Mouse (Mus musculus) liver, embryonic 12.5 days (tissue): ENCODE measurements around the gene Crot. TPM values are rescaled to one million over a fixed set of nuclear protein-coding genes. Genes with fewer than 3 reads are reported as not detected.
A peak's percentile ranks its signal among the peaks of the same experiment; 100 is the strongest.
"Not testable (repeated sequence)": the region's sequence is repeated elsewhere in the genome, so short reads cannot be mapped to it uniquely, and the experiment has no call there.

Experiments
- ATAC-seq: fragments of 200-750 bp; cut with Nextera tagmentation; 2 replicates; pipeline ENCODE4 v1.8.0; 2017; ENCODE audit warnings: moderate number of reproducible peaks, mild to moderate bottlenecking, moderate library complexity
- H3K27ac ChIP-seq: fragments of 300-500 bp; sonication (generic); 2 replicates; pipeline ENCODE4 v1.5.1; 2016; ENCODE audit warnings: mild to moderate bottlenecking
- H3K27me3 ChIP-seq: fragments of 300-500 bp; sonication (generic); replicated peaks from 2 replicates; pipeline ENCODE4 v1.6.1; 2016; ENCODE audit warnings: mild to moderate bottlenecking, moderate library complexity
- H3K36me3 ChIP-seq: fragments of 300-500 bp; sonication (generic); 2 replicates; pipeline ENCODE4 v1.6.1; 2016; ENCODE audit warnings: mild to moderate bottlenecking, moderate library complexity
- H3K4me1 ChIP-seq: fragments of 300-500 bp; sonication (generic); 2 replicates; pipeline ENCODE4 v1.6.1; 2016
- H3K4me2 ChIP-seq: fragments of 300-500 bp; sonication (generic); 2 replicates; pipeline ENCODE4 v1.6.1; 2016; ENCODE audit warnings: mild to moderate bottlenecking, moderate library complexity
- H3K4me3 ChIP-seq: fragments of 300-500 bp; sonication (generic); 2 replicates; pipeline ENCODE4 v1.5.1; 2016; ENCODE audit warnings: mild to moderate bottlenecking, moderate library complexity
- H3K9ac ChIP-seq: fragments of 300-500 bp; sonication (generic); 2 replicates; pipeline ENCODE4 v1.6.1; 2016; ENCODE audit warnings: mild to moderate bottlenecking, moderate library complexity
- H3K9me3 ChIP-seq: fragments of 300-500 bp; sonication (generic); replicated peaks from 2 replicates; pipeline ENCODE4 v1.6.1; 2016; ENCODE audit warnings: mild to moderate bottlenecking, moderate library complexity
- WGBS: fragments of 180-500 bp; shearing (Covaris S2); methylation state at CpG from one replicate; pipeline ENCODE4 v1.1.7; 2016; ENCODE audit not compliant: insufficient replicate concordance; 5-methylcytosine and 5-hydroxymethylcytosine counted together
- polyA plus RNA-seq: library from polyadenylated mRNA; unstranded; fragments of >200 nt; fragmentation: Nextera tagmentation; extraction: Ambion mirVana; gene quantifications from 2 replicates; pipeline ENCODE4 v1.2.1, GENCODE M21; 2016

The Crot gene
- polyA plus RNA-seq, 1 experiment from 2014 or later, result 31.4 TPM

DNA sequence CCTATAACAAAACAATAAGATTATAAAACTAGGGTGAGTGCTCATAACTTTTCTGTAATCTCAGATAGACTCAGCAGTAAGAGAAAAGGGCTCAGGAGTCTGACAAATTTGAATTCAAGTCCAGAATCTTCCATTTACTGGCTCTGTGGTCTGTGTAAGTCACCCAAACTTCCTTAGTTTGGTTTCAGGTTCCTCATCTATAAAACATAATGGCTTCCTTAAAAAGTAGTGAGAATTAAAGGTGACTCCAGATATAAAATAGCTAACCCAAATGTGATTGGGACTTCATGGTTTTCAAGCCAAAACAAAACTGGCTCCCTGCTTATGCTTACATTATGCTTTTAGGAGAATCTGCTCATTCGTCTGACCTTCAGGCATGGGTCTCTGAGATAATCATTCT is 35.5 kb upstream of the Crot start:
- Histone ChIP-seq H3K9ac (no peak overlapping the region), H3K36me3 (no peaks in the 10 kb centered on the region), H3K9me3 (no peaks in the 10 kb centered on the region), H3K4me2 (no peak overlapping the region), H3K27me3 (no peaks in the 10 kb centered on the region), H3K4me3 (no peak overlapping the region), H3K27ac (no peak overlapping the region), H3K4me1 (no peaks in the 10 kb centered on the region)
- WGBS, result 66% methylated on average over 1 of the region's 1 CpGs
- ATAC-seq, result no peak

DNA sequence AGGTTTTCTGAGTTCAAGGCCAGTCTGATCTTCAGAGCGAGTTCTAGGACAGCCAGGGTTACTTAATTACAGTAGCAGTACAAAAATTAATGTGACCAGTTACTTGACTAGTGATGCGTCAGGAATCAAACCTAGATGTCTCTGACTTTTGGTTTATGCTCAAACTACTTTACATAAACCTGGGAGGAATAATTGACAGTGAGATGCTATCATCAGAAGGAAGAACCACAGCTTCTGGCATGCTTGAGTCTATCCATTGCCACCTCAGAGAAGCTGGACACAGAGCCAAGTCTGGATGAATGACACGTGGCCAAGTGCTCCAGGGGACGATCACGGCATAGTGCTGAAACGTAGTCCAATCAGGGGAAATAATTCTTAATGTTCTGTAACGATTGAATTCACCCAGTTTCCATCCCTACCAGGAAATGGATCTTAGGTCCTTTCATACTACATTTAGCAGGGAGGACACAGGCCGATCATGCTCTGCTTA is 35.0 kb upstream of the Crot start:
- no peak overlapping the region for H3K4me2 ChIP-seq
- H3K36me3 ChIP-seq, result no peaks in the 10 kb centered on the region
- no peak overlapping the region for H3K4me3 ChIP-seq
- 65% methylated on average over 8 of the region's 8 CpGs for WGBS
- ATAC-seq, result no peak
- H3K27me3 ChIP-seq, result no peaks in the 10 kb centered on the region
- no peak overlapping the region for H3K9ac ChIP-seq
- no peaks in the 10 kb centered on the region for H3K4me1 ChIP-seq
- no peak overlapping the region for H3K27ac ChIP-seq
- no peaks in the 10 kb centered on the region for H3K9me3 ChIP-seq

DNA sequence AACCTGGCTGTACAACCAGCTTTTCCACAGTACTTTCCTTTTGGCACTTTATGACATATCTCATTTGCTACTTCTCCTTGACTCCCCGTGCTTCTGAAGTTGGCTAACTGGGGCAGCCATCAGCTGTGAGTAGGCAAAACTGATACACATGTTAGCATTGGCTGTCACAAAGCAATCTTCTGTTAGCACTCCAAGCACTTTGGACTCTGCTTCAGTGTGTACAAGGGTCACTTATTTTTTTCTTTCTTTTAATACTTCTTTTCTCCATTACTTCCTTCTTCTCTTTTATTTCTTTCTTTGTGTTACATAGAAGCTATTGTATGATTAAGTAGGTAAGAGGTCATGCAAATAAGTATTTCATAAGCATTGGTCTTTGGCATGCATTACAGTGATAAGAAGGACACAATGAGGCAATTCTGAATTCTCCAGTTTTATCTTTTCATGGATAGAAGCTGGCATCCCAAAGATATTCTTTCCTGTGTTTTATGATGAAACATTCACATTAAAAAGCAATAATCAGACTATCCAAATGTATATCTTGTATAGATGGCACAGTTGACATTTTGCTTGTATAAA is 31.2 kb upstream of the Crot start:
- Histone ChIP-seq H3K9ac (no peak overlapping the region), H3K9me3 (no peaks in the 10 kb centered on the region), H3K4me1 (no peaks in the 10 kb centered on the region), H3K27me3 (no peaks in the 10 kb centered on the region), H3K4me3 (no peak overlapping the region), H3K36me3 (no peaks in the 10 kb centered on the region), H3K27ac (no peak overlapping the region), H3K4me2 (no peak overlapping the region)
- ATAC-seq, result no peak
- WGBS, result 50% methylated on average over 1 of the region's 1 CpGs

GRCm38 (mm10) chr5:9015352-9015751 is 18.2 kb upstream of the Crot start:
- Histone ChIP-seq H3K9ac (no peak overlapping the region), H3K4me2 (no peak overlapping the region), H3K4me3 (no peak overlapping the region), H3K4me1 (0 out of 2 replicates have a peak, but pooled peaks cover 4% of the 10 kb centered on the region), H3K9me3 (no peaks in the 10 kb centered on the region), H3K27me3 (no peaks in the 10 kb centered on the region), H3K36me3 (no peaks in the 10 kb centered on the region), H3K27ac (no peak overlapping the region)
- no peak for ATAC-seq
- WGBS, result 21% methylated on average over 3 of the region's 3 CpGs

DNA sequence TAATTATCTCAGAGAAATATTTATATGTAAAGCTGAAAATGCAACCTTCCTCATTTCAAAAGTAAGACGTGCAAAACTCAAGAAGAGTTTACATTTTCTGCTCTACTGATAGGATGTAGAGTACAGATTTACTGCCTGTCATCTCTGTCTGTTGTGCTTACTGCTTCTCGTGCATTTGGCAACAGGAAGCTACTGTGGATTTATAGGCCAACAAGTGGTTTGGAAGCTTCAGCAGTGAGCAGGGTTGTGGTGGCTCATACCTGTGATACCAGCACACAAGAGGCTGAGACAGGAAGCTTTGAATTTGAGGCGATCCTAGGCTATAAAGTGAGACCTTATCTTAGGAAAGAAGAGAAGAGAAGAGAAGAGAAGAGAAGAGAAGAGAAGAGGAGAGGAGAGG is 17.6 kb upstream of the Crot start:
- Histone ChIP-seq H3K9ac (no peak overlapping the region), H3K9me3 (no peaks in the 10 kb centered on the region), H3K4me3 (no peak overlapping the region), H3K27me3 (no peaks in the 10 kb centered on the region), H3K27ac (no peak overlapping the region), H3K4me1 (0 out of 2 replicates have a peak, but pooled peaks cover 4% of the 10 kb centered on the region), H3K36me3 (no peaks in the 10 kb centered on the region), H3K4me2 (no peak overlapping the region)
- 32% methylated on average over 3 of the region's 3 CpGs for WGBS
- ATAC-seq, result no peak

DNA sequence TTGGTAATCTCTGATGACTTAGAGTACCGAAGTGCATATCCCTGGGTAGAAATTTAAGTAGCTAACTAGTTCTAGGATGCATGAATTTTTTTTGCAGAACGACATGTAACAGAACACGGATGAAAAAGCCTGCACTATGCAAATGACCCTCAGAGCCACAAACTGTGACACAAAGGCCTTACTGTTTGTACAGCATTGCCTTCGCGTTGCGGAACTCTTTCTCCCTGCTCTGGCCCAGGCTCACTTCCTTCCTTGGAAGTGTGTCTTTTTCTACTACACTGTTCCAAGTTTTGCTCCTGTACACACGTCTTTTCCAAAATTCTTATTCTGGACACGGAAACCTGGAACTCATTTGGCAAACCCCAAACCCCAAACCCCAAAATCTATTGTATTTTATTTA is 14.2 kb upstream of the Crot start:
- no peak overlapping the region for H3K4me3 ChIP-seq
- no peak overlapping the region for H3K9ac ChIP-seq
- no peak overlapping the region for H3K4me2 ChIP-seq
- ATAC-seq, result no peak
- 69% methylated on average over 8 of the region's 8 CpGs for WGBS
- H3K4me1 ChIP-seq, result 0 out of 2 replicates have a peak, but pooled peaks cover 8% of the 10 kb centered on the region
- no peak overlapping the region for H3K27ac ChIP-seq
- no peaks in the 10 kb centered on the region for H3K36me3 ChIP-seq
- H3K27me3 ChIP-seq, result no peaks in the 10 kb centered on the region
- no peaks in the 10 kb centered on the region for H3K9me3 ChIP-seq

DNA sequence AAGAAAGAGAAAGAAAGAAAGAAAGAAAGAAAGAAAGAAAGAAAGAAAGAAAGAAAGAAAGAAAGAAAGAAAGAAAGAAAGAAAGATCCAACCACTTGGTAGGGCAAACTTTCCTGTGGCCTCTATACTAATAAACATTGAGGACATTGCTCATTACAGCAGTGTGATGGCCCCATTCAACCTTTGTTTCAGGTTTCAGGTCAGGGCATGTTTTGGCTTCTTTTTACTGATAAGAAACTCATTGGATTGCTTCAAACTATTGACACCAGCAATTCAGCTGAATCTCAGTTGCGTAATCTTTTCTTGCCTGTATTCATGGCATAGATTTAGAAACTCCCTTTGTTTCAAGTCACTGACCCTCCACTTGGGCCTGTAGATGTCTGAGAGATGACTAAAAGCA is 13.0 kb upstream of the Crot start:
- no peak overlapping the region for H3K4me2 ChIP-seq
- H3K36me3 ChIP-seq, result no peaks in the 10 kb centered on the region
- 94% methylated on average over 1 of the region's 1 CpGs for WGBS
- H3K4me1 ChIP-seq, result 0 out of 2 replicates have a peak, but pooled peaks cover 4% of the 10 kb centered on the region
- H3K9ac ChIP-seq, result no peak overlapping the region
- H3K27me3 ChIP-seq, result no peaks in the 10 kb centered on the region
- no peak overlapping the region for H3K4me3 ChIP-seq
- H3K27ac ChIP-seq, result no peak overlapping the region
- no peak for ATAC-seq
- H3K9me3 ChIP-seq, result no peaks in the 10 kb centered on the region

GRCm38 (mm10) chr5:9006585-9006984 is 9.5 kb upstream of the Crot start:
- not testable (repeated sequence) for H3K4me2 ChIP-seq, H3K27me3 ChIP-seq, H3K4me1 ChIP-seq, H3K36me3 ChIP-seq, H3K9me3 ChIP-seq, H3K4me3 ChIP-seq, H3K27ac ChIP-seq, H3K9ac ChIP-seq, ATAC-seq
- WGBS, result 47% methylated on average over 3 of the region's 3 CpGs

DNA sequence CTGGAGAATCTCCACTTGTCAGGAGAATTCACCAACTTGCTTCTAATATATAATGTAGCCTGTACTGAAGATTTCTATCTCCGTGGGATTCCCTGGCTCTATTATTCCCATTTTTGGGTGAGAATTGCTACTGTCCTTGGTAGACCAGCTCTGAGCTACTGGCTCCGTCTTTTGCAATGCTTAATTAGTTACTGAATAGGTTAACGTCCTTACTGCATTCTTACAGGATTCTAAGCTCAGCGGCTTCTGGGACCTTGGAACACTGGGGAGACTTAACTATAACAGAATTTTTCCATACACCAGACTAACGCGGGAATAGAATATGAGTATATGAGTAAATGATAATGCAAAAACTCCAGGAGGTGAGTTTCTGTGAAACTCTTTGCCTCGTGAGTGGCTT is 2.9 kb upstream of the Crot start:
- WGBS, result 62% methylated on average over 7 of the region's 7 CpGs
- peaks cover 21% of the 10 kb centered on the region for H3K4me1 ChIP-seq
- H3K9ac ChIP-seq, H3K4me3 ChIP-seq, H3K4me2 ChIP-seq, H3K27ac ChIP-seq, H3K9me3 ChIP-seq, H3K27me3 ChIP-seq, H3K36me3 ChIP-seq, ATAC-seq: not testable (repeated sequence)

DNA sequence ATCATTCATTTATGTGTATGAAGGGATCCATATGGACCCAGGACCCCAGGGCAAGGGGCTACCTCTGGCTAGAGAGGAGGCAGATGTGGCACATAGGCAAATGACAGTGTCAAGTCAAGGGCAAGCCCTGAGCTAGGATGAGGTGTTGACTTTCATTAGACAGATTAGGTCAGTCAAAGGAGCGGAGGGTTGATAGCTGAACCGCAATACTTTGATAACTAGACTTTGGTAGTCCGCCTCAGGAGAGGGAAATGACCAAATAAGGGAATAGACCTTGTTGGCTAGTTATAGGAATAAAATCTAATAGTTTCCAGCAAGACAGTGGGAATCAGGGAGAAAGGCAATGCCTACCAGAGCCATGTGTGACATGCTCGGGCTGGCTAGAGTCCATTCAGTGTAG is 2.0 kb upstream of the Crot start:
- no peak for ATAC-seq
- no peaks in the 10 kb centered on the region for H3K9me3 ChIP-seq
- H3K4me1 ChIP-seq, result peaks cover 27% of the 10 kb centered on the region
- H3K4me2 ChIP-seq, result no peak overlapping the region
- H3K36me3 ChIP-seq, result no peaks in the 10 kb centered on the region
- 44% methylated on average over 4 of the region's 4 CpGs for whole genome bisulfite sequencing
- H3K4me3 ChIP-seq, result no peak overlapping the region
- H3K27ac ChIP-seq, result 0 out of 2 replicates have a peak overlapping the region, but pooled peaks have one; percentile 21
- H3K9ac ChIP-seq, result no peak overlapping the region
- H3K27me3 ChIP-seq, result no peaks in the 10 kb centered on the region

DNA sequence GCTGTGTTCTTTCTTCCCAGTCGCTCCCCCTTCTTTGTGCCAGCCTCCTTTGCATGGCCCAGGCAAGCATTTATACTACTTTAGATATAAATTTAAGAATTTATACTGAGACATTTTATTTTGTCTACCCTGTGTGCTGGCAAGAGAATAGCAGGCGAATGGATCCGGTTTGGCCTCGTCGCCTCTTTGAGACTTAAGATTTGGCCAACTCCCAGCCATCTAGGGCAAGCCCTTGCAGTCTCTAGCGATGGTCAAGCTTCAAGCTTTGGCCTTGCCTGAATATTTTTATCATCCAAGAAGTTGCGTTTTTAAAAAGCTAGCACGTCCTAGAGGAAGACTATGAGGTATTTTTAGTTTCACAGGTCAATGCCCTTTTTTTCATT is 380 bp upstream of the Crot start:
- peak overlapping the region; percentile 79 for H3K9ac ChIP-seq
- WGBS, result 9% methylated on average over 8 of the region's 8 CpGs
- peak overlapping the region; percentile 87 for H3K27ac ChIP-seq
- ATAC-seq, result peak; percentile 4
- H3K4me3 ChIP-seq, result peak overlapping the region; percentile 82
- H3K36me3 ChIP-seq, result peaks cover 12% of the 10 kb centered on the region
- H3K9me3 ChIP-seq, result no peaks in the 10 kb centered on the region
- H3K27me3 ChIP-seq, result no peaks in the 10 kb centered on the region
- H3K4me1 ChIP-seq, result peaks cover 27% of the 10 kb centered on the region
- peak overlapping the region; percentile 80 for H3K4me2 ChIP-seq

DNA sequence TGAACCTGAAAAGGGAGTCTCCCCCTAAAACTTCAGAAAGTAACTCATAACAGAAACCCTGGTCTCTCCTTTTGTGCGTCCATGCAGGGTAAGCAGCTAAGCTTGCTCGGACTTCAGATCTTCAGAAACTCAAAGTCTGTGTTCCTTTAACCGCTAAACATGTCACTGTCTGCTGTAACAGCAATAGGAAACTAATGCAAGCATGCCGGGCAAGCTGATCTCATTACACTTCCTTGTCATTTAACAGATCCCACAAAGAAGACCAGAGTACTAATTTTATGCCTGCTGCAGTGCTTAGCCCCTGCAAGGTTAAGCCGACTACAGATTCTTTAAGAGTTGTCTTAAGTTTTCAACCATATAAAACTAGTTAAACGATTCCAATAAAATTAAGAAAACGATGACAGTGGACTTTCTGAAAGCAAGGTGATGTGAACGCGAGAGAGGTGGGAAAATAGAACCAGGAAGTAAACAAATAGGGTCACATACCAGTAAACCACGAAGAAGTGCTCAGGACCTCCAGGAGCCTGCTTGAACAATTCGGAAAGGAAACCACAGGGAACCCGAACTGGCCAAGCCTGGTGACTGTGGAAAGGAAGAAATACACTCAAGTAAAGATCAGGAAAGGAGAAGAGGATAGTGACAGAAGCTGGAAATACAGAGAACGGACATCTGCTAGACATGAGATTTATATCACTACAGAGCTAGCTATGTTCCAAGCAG is 998 bp downstream of the Crot start:
- ATAC-seq, result no peak
- no peaks in the 10 kb centered on the region for H3K27me3 ChIP-seq
- peak overlapping the region; percentile 80 for H3K4me2 ChIP-seq
- H3K9me3 ChIP-seq, result no peaks in the 10 kb centered on the region
- WGBS, result 6% methylated on average over 13 of the region's 13 CpGs
- peak overlapping the region; percentile 82 for H3K4me3 ChIP-seq
- peak overlapping the region; percentile 79 for H3K9ac ChIP-seq
- H3K27ac ChIP-seq, result peak overlapping the region; percentile 87
- H3K4me1 ChIP-seq, result peaks cover 27% of the 10 kb centered on the region
- H3K36me3 ChIP-seq, result peaks cover 25% of the 10 kb centered on the region
